Mouse (Mus musculus) C2C12 (cell line): ENCODE data around the gene Gdf1. TPM values are rescaled to one million over a fixed set of nuclear protein-coding genes. Genes with fewer than 3 reads are reported as not detected.

ENCODE experiments used
- H3K27me3 ChIP-seq: one replicate; pipeline ENCODE4 v1.6.1; 2011; ENCODE audit not compliant: control insufficient read depth, insufficient read depth, insufficient read length
- H3K36me3 ChIP-seq: one replicate; pipeline ENCODE4 v1.6.1; 2011; ENCODE audit not compliant: control insufficient read depth, insufficient read depth
- H3K4me3 ChIP-seq: one replicate; pipeline ENCODE4 v1.5.1; 2011; ENCODE audit warnings: mild to moderate bottlenecking, control low read depth; ENCODE audit not compliant: poor library complexity, insufficient read depth, severe bottlenecking
- H3K79me2 ChIP-seq: one replicate; pipeline ENCODE4 v1.6.1; 2011; ENCODE audit not compliant: control insufficient read depth, insufficient read depth
- H3K79me3 ChIP-seq: one replicate; pipeline ENCODE4 v1.6.1; 2011; ENCODE audit warnings: low read depth, control low read depth
- H3ac ChIP-seq: one replicate; pipeline ENCODE3; 2011; ENCODE audit warnings: low read depth; ENCODE audit not compliant: control insufficient read depth, insufficient read length
- CEBPB ChIP-seq: IDR thresholded peaks from one replicate; pipeline ENCODE4 v1.6.1; 2011; ENCODE audit warnings: low read depth, mild to moderate bottlenecking, control low read depth, moderate library complexity
- CTCF ChIP-seq: IDR thresholded peaks from one replicate; pipeline ENCODE4 v1.5.1; 2011; ENCODE audit not compliant: control insufficient read depth, insufficient read depth, insufficient read length
- FOSL1 ChIP-seq: IDR thresholded peaks from one replicate; pipeline ENCODE4 v1.8.0; 2011; ENCODE audit warnings: mild to moderate bottlenecking, low read length; ENCODE audit not compliant: poor library complexity, insufficient read depth, severe bottlenecking
- MAX ChIP-seq: IDR thresholded peaks from one replicate; pipeline ENCODE4 v1.6.1; 2011; ENCODE audit warnings: mild to moderate bottlenecking, control low read depth
- MYOD1 ChIP-seq: IDR thresholded peaks from one replicate; pipeline ENCODE4 v1.6.1; 2011; ENCODE audit warnings: low read depth; ENCODE audit not compliant: control insufficient read depth, insufficient read length
- MYOG ChIP-seq: IDR thresholded peaks from one replicate; pipeline ENCODE4 v1.6.1; 2011; ENCODE audit not compliant: control insufficient read depth, insufficient read length; ENCODE audit errors: extremely low read depth
- USF1 ChIP-seq: IDR thresholded peaks from one replicate; pipeline ENCODE4 v1.6.1; 2011; ENCODE audit warnings: low read depth, mild to moderate bottlenecking, control low read depth, moderate library complexity
- polyA plus RNA-seq: library from polyadenylated mRNA; unstranded; fragments of >200 nt; fragmentation: generic; extraction: Trizol; gene quantifications from one replicate; pipeline ENCODE4 v1.2.1, GENCODE M21; 2012; ENCODE audit warnings: missing spikeins

Gene Gdf1
- polyA plus RNA-seq, 1 experiment = 0.16 TPM

DNA sequence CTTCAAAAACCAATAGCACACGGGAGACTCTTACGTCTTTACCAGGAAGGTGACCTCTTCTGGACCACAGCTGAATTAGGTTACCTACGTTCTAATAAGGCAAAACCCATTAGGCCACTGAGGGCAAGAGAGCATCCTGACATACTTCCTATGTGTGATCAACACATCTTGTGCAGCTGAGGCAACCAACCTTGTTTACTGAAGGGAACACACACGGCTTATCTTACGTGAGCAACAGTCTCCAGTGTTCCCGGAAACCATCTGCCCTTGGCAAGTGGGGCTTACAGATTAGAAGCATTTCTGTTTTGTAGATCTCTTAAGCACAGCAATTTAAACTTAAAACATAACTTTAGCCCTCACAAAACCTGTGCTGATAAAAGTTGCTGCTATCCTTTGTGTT is 2.1 kb upstream of the Gdf1 start:
- H3K79me2 ChIP-seq = no peaks in the 10 kb centered on the region
- TF ChIP-seq CEBPB = no peak
- no peak for TF ChIP-seq FOSL1
- no peak for TF ChIP-seq MYOD1
- no peak for TF ChIP-seq MYOG
- no peak for TF ChIP-seq MAX
- TF ChIP-seq CTCF = no peak
- no peak for TF ChIP-seq USF1
- H3K79me3 ChIP-seq = no peaks in the 10 kb centered on the region
- H3K27me3 ChIP-seq = no peaks in the 10 kb centered on the region
- H3K4me3 ChIP-seq = no peak overlapping the region
- peaks cover 17% of the 10 kb centered on the region for H3K36me3 ChIP-seq
- no peak overlapping the region for H3ac ChIP-seq

- H3K79me3 ChIP-seq = no peaks in the 10 kb centered on the region
- no peak overlapping the region for H3ac ChIP-seq
- H3K79me2 ChIP-seq = no peaks in the 10 kb centered on the region
- no peak overlapping the region for H3K4me3 ChIP-seq
- no peaks in the 10 kb centered on the region for H3K27me3 ChIP-seq
- TF ChIP-seq CTCF = no peak
- no peak for TF ChIP-seq USF1
- TF ChIP-seq FOSL1 = no peak
- no peak for TF ChIP-seq MYOG
- no peak for TF ChIP-seq CEBPB
- TF ChIP-seq MAX = no peak
- TF ChIP-seq MYOD1 = no peak
- peaks cover 43% of the 10 kb centered on the region for H3K36me3 ChIP-seq
These were observed 471 bp downstream of the Gdf1 start for GRCm38 (mm10) chr8:70329835-70330740.

GRCm38 (mm10) chr8:70330741-70331364 is 1.2 kb downstream of the Gdf1 start:
- Histone ChIP-seq H3K79me3 (no peaks in the 10 kb centered on the region), H3K27me3 (no peaks in the 10 kb centered on the region), H3ac (no peak overlapping the region), H3K36me3 (peaks cover 50% of the 10 kb centered on the region), H3K79me2 (no peaks in the 10 kb centered on the region), H3K4me3 (no peak overlapping the region)
- TF ChIP-seq MAX (no peak), CTCF (no peak), FOSL1 (no peak), MYOG (no peak)

DNA sequence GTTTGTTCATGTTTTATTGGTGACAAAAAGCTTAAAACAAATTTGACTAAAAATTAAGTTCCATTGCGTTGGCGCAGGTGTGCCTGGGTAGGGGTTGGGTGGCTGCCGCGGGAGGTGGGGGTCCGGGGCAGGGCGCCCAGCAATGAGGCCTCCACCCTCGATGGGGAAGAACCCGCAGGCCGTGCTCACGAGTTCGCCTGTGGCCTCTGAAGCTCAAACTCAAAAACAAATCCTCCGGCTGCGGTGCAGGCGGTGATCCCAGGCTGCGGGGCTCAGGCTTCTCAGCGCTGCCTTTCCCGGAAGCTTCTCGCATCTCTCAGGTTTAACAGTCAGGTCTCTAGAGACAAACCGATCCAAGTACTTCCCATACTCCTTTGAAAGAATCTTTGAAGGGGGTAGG is 1.9 kb downstream of the Gdf1 start:
- no peak overlapping the region for H3ac ChIP-seq
- H3K4me3 ChIP-seq = no peak overlapping the region
- H3K27me3 ChIP-seq = no peaks in the 10 kb centered on the region
- no peaks in the 10 kb centered on the region for H3K79me2 ChIP-seq
- peaks cover 57% of the 10 kb centered on the region for H3K36me3 ChIP-seq
- no peak for TF ChIP-seq USF1
- no peak for TF ChIP-seq MAX
- no peak for TF ChIP-seq FOSL1
- TF ChIP-seq MYOG = no peak
- no peak for TF ChIP-seq MYOD1
- no peak for TF ChIP-seq CTCF
- TF ChIP-seq CEBPB = no peak
- H3K79me3 ChIP-seq = no peaks in the 10 kb centered on the region

DNA sequence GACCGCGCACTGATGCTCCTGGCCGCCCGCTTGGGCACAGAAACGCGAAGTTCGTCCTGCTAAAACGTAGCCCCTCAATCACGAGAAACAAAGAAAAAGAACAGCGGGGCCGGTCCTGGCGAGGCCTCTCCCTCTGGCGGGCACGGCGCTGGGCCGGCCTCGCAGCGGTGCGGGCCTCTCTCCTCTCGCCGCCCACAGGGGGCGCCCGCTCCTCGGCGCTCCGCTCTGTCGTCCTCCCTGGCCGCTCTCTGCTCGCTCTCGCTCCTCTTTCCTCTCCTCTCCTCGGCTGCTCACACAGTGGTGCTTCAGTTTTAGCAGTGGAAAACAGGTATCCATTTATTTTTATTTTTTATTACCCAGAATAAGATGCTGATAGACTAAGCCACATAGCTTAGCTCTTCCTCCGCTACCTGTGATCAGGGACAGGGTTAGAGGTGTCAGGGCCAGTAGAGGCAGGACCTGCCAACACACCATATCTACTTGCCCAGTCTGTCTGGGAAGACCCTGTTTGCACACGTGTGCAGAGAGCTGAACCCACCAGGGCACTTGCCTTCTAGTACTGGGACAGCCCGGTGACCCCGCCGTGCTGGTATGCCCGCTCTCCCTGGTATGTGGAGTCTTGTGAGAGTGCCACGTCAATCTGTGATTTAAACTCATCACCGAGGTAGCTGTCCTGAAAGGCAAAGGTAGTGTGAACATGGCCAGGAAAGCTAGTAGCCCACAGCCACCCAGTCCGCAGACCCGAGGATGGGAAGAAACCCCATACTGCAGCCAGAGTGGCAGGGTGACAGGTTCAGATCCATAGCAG is 2.7 kb downstream of the Gdf1 start:
- H3K79me2 ChIP-seq = no peaks in the 10 kb centered on the region
- H3K36me3 ChIP-seq = peaks cover 65% of the 10 kb centered on the region
- no peaks in the 10 kb centered on the region for H3K27me3 ChIP-seq
- no peaks in the 10 kb centered on the region for H3K79me3 ChIP-seq
- no peak overlapping the region for H3ac ChIP-seq
- TF ChIP-seq MYOD1 = no peak
- TF ChIP-seq CEBPB = no peak
- TF ChIP-seq CTCF = no peak
- TF ChIP-seq USF1 = no peak
- TF ChIP-seq MAX = no peak
- TF ChIP-seq FOSL1 = no peak
- no peak for TF ChIP-seq MYOG
- no peak overlapping the region for H3K4me3 ChIP-seq
